Mouse (Mus musculus) embryonic facial prominence, embryonic 15.5 days (tissue): ENCODE data around the gene Ttc30a1. TPM values are rescaled to one million over a fixed set of nuclear protein-coding genes. Genes with fewer than 3 reads are reported as not detected.

Experiments
- ATAC-seq: fragments of 200-750 bp; cut with Nextera tagmentation; 2 replicates; pipeline ENCODE4 v1.8.0; 2017; ENCODE audit warnings: low read depth, moderate TSS enrichment; ENCODE audit not compliant: insufficient number of reproducible peaks, low FRiP score, low TSS enrichment
- H3K27ac ChIP-seq: fragments of 300-500 bp; sonication (generic); replicated peaks from 2 replicates; pipeline ENCODE4 v1.5.1; 2015; ENCODE audit warnings: mild to moderate bottlenecking, inconsistent platforms
- H3K27me3 ChIP-seq: fragments of 300-500 bp; sonication (generic); 2 replicates; pipeline ENCODE4 v1.6.1; 2015; ENCODE audit warnings: inconsistent platforms
- H3K36me3 ChIP-seq: fragments of 300-500 bp; sonication (generic); 2 replicates; pipeline ENCODE4 v1.6.1; 2015; ENCODE audit warnings: mild to moderate bottlenecking, inconsistent platforms
- H3K4me1 ChIP-seq: fragments of 300-500 bp; sonication (generic); 2 replicates; pipeline ENCODE4 v1.6.1; 2015; ENCODE audit warnings: inconsistent platforms
- H3K4me2 ChIP-seq: fragments of 300-500 bp; sonication (generic); replicated peaks from 2 replicates; pipeline ENCODE4 v1.6.1; 2015; ENCODE audit warnings: mild to moderate bottlenecking, inconsistent platforms
- H3K4me3 ChIP-seq: fragments of 300-500 bp; sonication (generic); replicated peaks from 2 replicates; pipeline ENCODE4 v1.5.1; 2015; ENCODE audit warnings: mild to moderate bottlenecking, inconsistent platforms
- H3K9ac ChIP-seq: fragments of 300-500 bp; sonication (generic); 2 replicates; pipeline ENCODE4 v1.6.1; 2015; ENCODE audit warnings: inconsistent platforms
- H3K9me3 ChIP-seq: fragments of 300-500 bp; sonication (generic); replicated peaks from 2 replicates; pipeline ENCODE4 v1.6.1; 2016; ENCODE audit warnings: inconsistent platforms
- WGBS: fragments of 180-500 bp; shearing (Covaris S2); methylation state at CpG from one replicate; pipeline ENCODE4 v1.1.7; 2015; 5-methylcytosine and 5-hydroxymethylcytosine counted together
- polyA plus RNA-seq: library from polyadenylated mRNA; unstranded; fragments of >200 nt; fragmentation: Nextera tagmentation; extraction: Ambion mirVana; gene quantifications from 2 replicates; pipeline ENCODE4 v1.2.1, GENCODE M21; 2015

Gene Ttc30a1
- polyA plus RNA-seq, 1 experiment from 2014 or later: 6.8 TPM

- no peak overlapping the region for H3K4me3 ChIP-seq
- WGBS: 29% methylated on average over 8 of the region's 8 CpGs
- ATAC-seq: no peak
- H3K36me3 ChIP-seq: no peaks in the 10 kb centered on the region
- no peak overlapping the region for H3K27ac ChIP-seq
- H3K4me2 ChIP-seq: no peak overlapping the region
- no peaks in the 10 kb centered on the region for H3K9me3 ChIP-seq
- no peaks in the 10 kb centered on the region for H3K27me3 ChIP-seq
- no peak overlapping the region for H3K9ac ChIP-seq
- no peaks in the 10 kb centered on the region; the same call in 1 of the 2 replicates for H3K4me1 ChIP-seq
These were observed 16.9 kb upstream of the Ttc30a1 start for GRCm38 (mm10) chr2:75998692-75999091.

- Histone ChIP-seq H3K4me2 (no peak overlapping the region), H3K4me3 (no peak overlapping the region), H3K27ac (no peak overlapping the region), H3K9me3 (no peaks in the 10 kb centered on the region), H3K27me3 (no peaks in the 10 kb centered on the region), H3K36me3 (no peaks in the 10 kb centered on the region), H3K4me1 (no peaks in the 10 kb centered on the region; the same call in 1 of the 2 replicates), H3K9ac (no peak overlapping the region)
- 47% methylated on average over 12 of the region's 12 CpGs for WGBS
- no peak for ATAC-seq
These were observed 16.0 kb upstream of the Ttc30a1 start for GRCm38 (mm10) chr2:75997726-75998125.

- no peak for ATAC-seq
- whole genome bisulfite sequencing: 97% methylated on average over 11 of the region's 11 CpGs
These were observed 13.1 kb upstream of the Ttc30a1 start for GRCm38 (mm10) chr2:75994841-75995240.

GRCm38 (mm10) chr2:75991581-75992205, 9.9 kb upstream of the Ttc30a1 start:
- WGBS: 12% methylated on average over 6 of the region's 6 CpGs
- peaks cover 32% of the 10 kb centered on the region for H3K4me1 ChIP-seq

More at GRCm38 (mm10) chr2:75994841-75995240, 13.1 kb upstream of the Ttc30a1 start:
- no peak overlapping the region for H3K27ac ChIP-seq
- no peaks in the 10 kb centered on the region for H3K36me3 ChIP-seq
- no peak overlapping the region for H3K9ac ChIP-seq
- H3K4me1 ChIP-seq: peaks cover 18% of the 10 kb centered on the region
- H3K4me3 ChIP-seq: no peak overlapping the region
- no peaks in the 10 kb centered on the region for H3K9me3 ChIP-seq
- no peaks in the 10 kb centered on the region for H3K27me3 ChIP-seq
- no peak overlapping the region for H3K4me2 ChIP-seq

GRCm38 (mm10) chr2:75990885-75991539, 9.2 kb upstream of the Ttc30a1 start:
- H3K9me3 ChIP-seq: no peaks in the 10 kb centered on the region
- H3K27ac ChIP-seq: peak overlapping the region; percentile 18; the same call in 1 of the 2 replicates
- no peak overlapping the region for H3K4me3 ChIP-seq
- H3K9ac ChIP-seq: no peak overlapping the region
- 38% methylated on average over 13 of the region's 13 CpGs for WGBS
- peaks cover 32% of the 10 kb centered on the region for H3K4me1 ChIP-seq
- peak overlapping the region; percentile 6; the same call in 1 of the 2 replicates for H3K4me2 ChIP-seq
- no peaks in the 10 kb centered on the region for H3K27me3 ChIP-seq
- no peak for ATAC-seq
- no peaks in the 10 kb centered on the region for H3K36me3 ChIP-seq

More at GRCm38 (mm10) chr2:75991581-75992205, 9.9 kb upstream of the Ttc30a1 start:
- H3K4me2 ChIP-seq: no peak overlapping the region
- no peaks in the 10 kb centered on the region for H3K36me3 ChIP-seq
- no peak overlapping the region for H3K4me3 ChIP-seq
- H3K9me3 ChIP-seq: no peaks in the 10 kb centered on the region
- ATAC-seq: no peak
- no peak overlapping the region for H3K9ac ChIP-seq
- no peaks in the 10 kb centered on the region for H3K27me3 ChIP-seq
- peak overlapping the region; percentile 18 for H3K27ac ChIP-seq

GRCm38 (mm10) chr2:75989694-75990093, 7.9 kb upstream of the Ttc30a1 start:
- Histone ChIP-seq H3K4me3 (no peak overlapping the region), H3K9ac (no peak overlapping the region), H3K4me2 (no peak overlapping the region), H3K36me3 (no peaks in the 10 kb centered on the region), H3K4me1 (peaks cover 32% of the 10 kb centered on the region), H3K27me3 (no peaks in the 10 kb centered on the region), H3K27ac (no peak overlapping the region), H3K9me3 (no peaks in the 10 kb centered on the region)
- WGBS: 42% methylated on average over 4 of the region's 4 CpGs
- no peak for ATAC-seq

DNA sequence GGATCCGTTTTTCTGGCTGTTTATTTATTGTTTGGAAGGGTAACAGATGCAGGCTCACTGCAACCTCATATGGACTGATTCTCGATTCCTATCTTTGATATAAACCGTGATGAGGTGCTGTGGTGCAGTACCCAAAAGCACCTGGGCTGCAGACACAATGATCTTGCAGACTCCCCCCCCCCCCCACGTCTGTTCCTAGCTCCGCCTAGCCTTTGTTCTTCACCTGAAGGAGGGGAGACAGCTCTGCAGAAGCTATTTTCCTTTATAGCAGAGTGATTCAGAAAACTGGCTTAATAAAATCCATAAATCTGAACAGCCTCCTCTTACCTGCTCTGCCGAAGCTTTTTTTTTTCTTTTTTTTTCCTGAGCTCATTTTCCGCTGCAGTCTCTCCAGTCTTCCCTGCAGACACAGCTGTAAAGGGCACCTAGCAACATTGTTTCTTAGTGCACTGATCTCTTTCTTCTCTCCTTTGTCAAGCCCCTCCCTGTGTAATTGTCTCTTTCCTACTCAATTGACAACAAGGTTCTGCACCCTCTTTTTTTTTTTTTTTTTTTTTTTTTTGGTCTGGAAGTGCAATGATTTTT, 7.1 kb upstream of the Ttc30a1 start:
- no peaks in the 10 kb centered on the region for H3K9me3 ChIP-seq
- peaks cover 32% of the 10 kb centered on the region for H3K4me1 ChIP-seq
- no peaks in the 10 kb centered on the region for H3K27me3 ChIP-seq
- H3K36me3 ChIP-seq: no peaks in the 10 kb centered on the region
- no peak overlapping the region for H3K4me2 ChIP-seq
- no peak overlapping the region for H3K9ac ChIP-seq
- H3K27ac ChIP-seq: no peak overlapping the region
- no peak overlapping the region for H3K4me3 ChIP-seq
- 27% methylated on average over 7 of the region's 7 CpGs for WGBS
- no peak for ATAC-seq

GRCm38 (mm10) chr2:75988378-75988777, 6.6 kb upstream of the Ttc30a1 start:
- Histone ChIP-seq H3K4me2 (no peak overlapping the region), H3K27me3 (no peaks in the 10 kb centered on the region), H3K9me3 (no peaks in the 10 kb centered on the region), H3K27ac (no peak overlapping the region), H3K36me3 (no peaks in the 10 kb centered on the region), H3K4me3 (no peak overlapping the region), H3K4me1 (peaks cover 32% of the 10 kb centered on the region), H3K9ac (no peak overlapping the region)
- no peak for ATAC-seq
- WGBS: 43% methylated on average over 4 of the region's 4 CpGs

- H3K27me3 ChIP-seq: no peaks in the 10 kb centered on the region
- H3K4me2 ChIP-seq: no peak overlapping the region
- H3K4me3 ChIP-seq: no peak overlapping the region
- WGBS: 49% methylated on average over 9 of the region's 9 CpGs
- no peaks in the 10 kb centered on the region for H3K36me3 ChIP-seq
- H3K27ac ChIP-seq: no peak overlapping the region
- H3K9ac ChIP-seq: no peak overlapping the region
- no peaks in the 10 kb centered on the region for H3K9me3 ChIP-seq
- H3K4me1 ChIP-seq: peaks cover 32% of the 10 kb centered on the region
- no peak for ATAC-seq
These were observed 6.0 kb upstream of the Ttc30a1 start for GRCm38 (mm10) chr2:75987739-75988138.

DNA sequence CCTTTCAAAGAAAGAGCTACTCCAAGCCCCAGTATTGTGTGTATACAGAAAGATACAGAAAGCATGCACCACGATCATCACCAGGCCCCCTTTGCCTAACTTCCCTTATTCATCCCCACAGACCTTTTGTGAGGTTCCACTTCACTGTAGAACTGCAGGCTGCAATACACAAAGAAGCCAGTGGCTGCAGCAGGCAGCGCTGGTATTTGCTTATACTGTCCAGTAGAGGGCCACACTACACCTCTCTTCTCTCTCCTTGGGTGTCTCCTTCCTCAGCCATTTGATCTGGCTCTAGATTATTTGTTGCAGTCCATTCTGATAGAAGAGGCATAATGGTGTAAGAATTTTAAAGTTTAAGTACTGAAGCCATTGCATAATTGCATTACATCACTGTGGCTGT, 3.4 kb upstream of the Ttc30a1 start:
- Histone ChIP-seq H3K27me3 (no peaks in the 10 kb centered on the region), H3K4me3 (no peak overlapping the region), H3K36me3 (no peaks in the 10 kb centered on the region), H3K4me2 (no peak overlapping the region), H3K9ac (no peak overlapping the region), H3K9me3 (no peaks in the 10 kb centered on the region), H3K27ac (no peak overlapping the region), H3K4me1 (peaks cover 14% of the 10 kb centered on the region)
- 0% methylated on average over 2 of the region's 2 CpGs for WGBS
- ATAC-seq: 0 out of 2 replicates have a peak, but pooled peaks have one; percentile 45

DNA sequence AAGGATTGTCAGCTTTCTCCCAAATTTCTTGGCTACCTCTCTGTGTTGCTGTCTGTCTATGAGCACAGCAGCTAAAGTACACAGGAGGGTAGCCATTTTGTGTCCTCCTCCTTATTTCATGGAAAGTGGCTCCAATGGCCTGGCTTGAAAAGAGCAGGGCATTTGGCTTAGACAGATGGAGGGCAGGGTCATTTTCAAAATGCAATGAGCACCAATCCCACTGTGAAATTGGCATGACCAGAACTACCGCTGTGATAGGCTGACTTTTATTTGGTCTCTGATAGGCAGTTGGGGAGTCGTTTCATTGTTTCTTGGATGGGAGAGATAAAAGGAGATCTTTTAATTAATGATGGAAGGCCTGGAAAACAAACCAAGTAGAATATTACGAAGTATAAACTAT, 2.1 kb upstream of the Ttc30a1 start:
- Histone ChIP-seq H3K27me3 (no peaks in the 10 kb centered on the region), H3K36me3 (no peaks in the 10 kb centered on the region), H3K4me2 (no peak overlapping the region), H3K4me1 (peaks cover 11% of the 10 kb centered on the region), H3K4me3 (no peak overlapping the region), H3K9ac (no peak overlapping the region), H3K9me3 (no peaks in the 10 kb centered on the region), H3K27ac (no peak overlapping the region)
- 84% methylated on average over 3 of the region's 3 CpGs for WGBS
- ATAC-seq: no peak
